Mouse (Mus musculus): ENCODE measurements around the gene Gm3043. TPM values are rescaled to one million over a fixed set of nuclear protein-coding genes. Genes with fewer than 3 reads are reported as not detected.
"Not testable (repeated sequence)": the region's sequence is repeated elsewhere in the genome, so short reads cannot be mapped to it uniquely, and the experiment has no call there.

The Gm3043 gene
- not detected in 2 replicates for polyA plus RNA-seq (2012; rRNA removed)
- not detected in 2 replicates for polyA plus RNA-seq (2014; fragmentation: Nextera tagmentation; extraction: Ambion mirVana)

- not testable (repeated sequence) for H3K27me3 ChIP-seq (ENCODE audit: control insufficient read depth, insufficient read depth, low read length); H3K27ac ChIP-seq; ATAC-seq (ENCODE audit: insufficient read depth); H3K9ac ChIP-seq (replicated peaks); H3K9me3 ChIP-seq (ENCODE audit: control insufficient read depth, low read length); DNase-seq (ENCODE audit: low read depth in 3 of 3, low spot score in 3 of 3); H3K36me3 ChIP-seq (replicated peaks; ENCODE audit: control insufficient read depth, insufficient read depth, low read depth); H3K4me1 ChIP-seq (replicated peaks; ENCODE audit: control insufficient read depth in 2 of 2, insufficient read depth in 2 of 2, low read length in 1 of 2); H3K4me2 ChIP-seq (ENCODE audit: low read depth); H3K4me3 ChIP-seq (ENCODE audit: insufficient read depth in 1 of 2, low read depth in 2 of 2, low read length in 2 of 2)
- no CpG with 5 or more reads among the region's 3 CpGs for WGBS (ENCODE audit: insufficient replicate concordance)
These were observed at the start of gene Gm3043 for GRCm38 (mm10) chr14:3688483-3688882. Gm3043 (plus strand) TSS chr14:3688783.

- H3K4me3 ChIP-seq (ENCODE audit: insufficient read depth in 1 of 2, low read depth in 2 of 2, low read length in 2 of 2); H3K27ac ChIP-seq; H3K9me3 ChIP-seq (ENCODE audit: control insufficient read depth, low read length); H3K4me2 ChIP-seq (ENCODE audit: low read depth); H3K27me3 ChIP-seq (ENCODE audit: control insufficient read depth, insufficient read depth, low read length); H3K9ac ChIP-seq (replicated peaks); ATAC-seq (ENCODE audit: insufficient read depth); DNase-seq (ENCODE audit: low read depth in 3 of 3, low spot score in 3 of 3); H3K36me3 ChIP-seq (replicated peaks; ENCODE audit: control insufficient read depth, insufficient read depth, low read depth); H3K4me1 ChIP-seq (replicated peaks; ENCODE audit: control insufficient read depth in 2 of 2, insufficient read depth in 2 of 2, low read length in 1 of 2): not testable (repeated sequence)
- no CpG with 5 or more reads among the region's 32 CpGs for WGBS (ENCODE audit: insufficient replicate concordance)
These were observed 36.9 kb upstream of the Gm3043 start, which contains the start of gene Gm3020 for GRCm38 (mm10) chr14:3651730-3652129. Gm3020 (plus strand) TSS chr14:3652030.

Other genes starting within 250 kb of the Gm3043 start
- gene Gm10408, start 239.4 kb upstream of the Gm3043 start, polyA plus RNA-seq (2012; rRNA removed): not detected in 2 replicates
- not detected in 2 replicates for gene Gm10408, start 239.4 kb upstream of the Gm3043 start, polyA plus RNA-seq (2014; fragmentation: Nextera tagmentation; extraction: Ambion mirVana)
- not detected in 2 replicates for gene Gm3012, start 54.3 kb upstream of the Gm3043 start, polyA plus RNA-seq (2012; rRNA removed)
- gene Gm3012, start 54.3 kb upstream of the Gm3043 start, polyA plus RNA-seq (2014; fragmentation: Nextera tagmentation; extraction: Ambion mirVana): not detected in 2 replicates
- not detected in 2 replicates for gene Gm3020, start 36.8 kb upstream of the Gm3043 start, polyA plus RNA-seq (2012; rRNA removed)
- gene Gm3020, start 36.8 kb upstream of the Gm3043 start, polyA plus RNA-seq (2014; fragmentation: Nextera tagmentation; extraction: Ambion mirVana): not detected in 2 replicates
- gene Gm3002, start 121.3 kb downstream of the Gm3043 start, polyA plus RNA-seq (2012; rRNA removed): not detected in 2 replicates
- gene Gm3002, start 121.3 kb downstream of the Gm3043 start, polyA plus RNA-seq (2014; fragmentation: Nextera tagmentation; extraction: Ambion mirVana): not detected in 2 replicates
- 0.02 TPM in 1 of 2 replicates, not detected in the other for gene Gm3033, start 157.5 kb downstream of the Gm3043 start, polyA plus RNA-seq (2012; rRNA removed)
- 0.19 TPM in 1 of 2 replicates, not detected in the other for gene Gm3033, start 157.5 kb downstream of the Gm3043 start, polyA plus RNA-seq (2014; fragmentation: Nextera tagmentation; extraction: Ambion mirVana)
- gene Gm2916, start 195.4 kb downstream of the Gm3043 start, polyA plus RNA-seq (2012; rRNA removed): not detected in 2 replicates
- not detected in 2 replicates for gene Gm2916, start 195.4 kb downstream of the Gm3043 start, polyA plus RNA-seq (2014; fragmentation: Nextera tagmentation; extraction: Ambion mirVana)
- gene Gm3029, start 243.0 kb downstream of the Gm3043 start, polyA plus RNA-seq (2012; rRNA removed): not detected in 2 replicates
- not detected in 2 replicates for gene Gm3029, start 243.0 kb downstream of the Gm3043 start, polyA plus RNA-seq (2014; fragmentation: Nextera tagmentation; extraction: Ambion mirVana)

All from liver, embryonic 14.5 days (tissue).